Mouse (Mus musculus) urinary bladder, postnatal 25 days (tissue): ENCODE results near the gene Pten.
"Not testable (repeated sequence)": the region's sequence is repeated elsewhere in the genome, so short reads cannot be mapped to it uniquely, and the experiment has no call there.

Experiments used
- DNase-seq: peaks from one replicate; pipeline ENCODE4 v3.0.0; 2022; ENCODE audit warnings: low spot score

Gene Pten

GRCm38 (mm10) chr19:32809117-32809516 lies 51.8 kb downstream of the Pten start:
- no peak for DNase-seq

DNA sequence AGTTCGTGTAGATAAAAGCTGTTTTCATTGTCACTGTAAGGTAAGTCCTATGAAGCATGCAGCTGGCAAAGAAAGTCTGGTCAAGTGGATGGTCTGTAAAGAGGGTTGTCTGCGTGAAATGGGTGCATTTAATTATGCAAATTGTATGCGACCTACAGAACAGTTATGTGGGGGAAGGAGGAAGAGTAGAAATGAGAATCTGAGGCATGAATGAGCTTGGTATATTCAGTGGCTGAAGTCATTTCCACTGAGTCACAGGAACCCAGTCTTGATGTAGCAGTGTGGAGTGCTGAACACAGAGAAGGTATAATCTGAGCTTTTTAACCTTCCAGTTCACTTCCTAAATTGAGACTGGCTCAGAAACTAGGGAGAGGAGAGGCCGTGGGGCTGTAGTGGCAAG lies 61.5 kb downstream of the Pten start:
- DNase-seq, result no peak

GRCm38 (mm10) chr19:32822959-32823358 lies 65.7 kb downstream of the Pten start:
- DNase-seq, result not testable (repeated sequence)

DNA sequence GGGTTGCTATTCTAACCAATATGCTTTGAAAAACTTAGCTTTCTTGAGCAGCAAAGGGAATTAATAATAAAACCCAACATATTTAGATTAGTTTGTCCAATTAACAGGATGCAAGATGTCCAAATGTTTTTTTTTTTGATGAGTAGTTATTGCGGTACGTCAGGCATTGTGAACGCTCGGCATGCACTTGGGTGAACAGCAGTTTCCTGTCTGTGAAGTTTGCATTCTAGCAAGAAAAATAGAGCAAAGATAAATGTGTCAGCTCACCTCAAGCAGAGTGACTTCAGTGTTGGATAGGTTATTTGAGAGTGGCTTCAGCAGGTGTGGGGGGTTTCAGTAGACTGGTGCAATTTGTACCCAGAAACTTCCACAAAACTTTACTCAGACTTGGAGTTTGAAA lies 69.3 kb downstream of the Pten start:
- no peak for DNase-seq

DNA sequence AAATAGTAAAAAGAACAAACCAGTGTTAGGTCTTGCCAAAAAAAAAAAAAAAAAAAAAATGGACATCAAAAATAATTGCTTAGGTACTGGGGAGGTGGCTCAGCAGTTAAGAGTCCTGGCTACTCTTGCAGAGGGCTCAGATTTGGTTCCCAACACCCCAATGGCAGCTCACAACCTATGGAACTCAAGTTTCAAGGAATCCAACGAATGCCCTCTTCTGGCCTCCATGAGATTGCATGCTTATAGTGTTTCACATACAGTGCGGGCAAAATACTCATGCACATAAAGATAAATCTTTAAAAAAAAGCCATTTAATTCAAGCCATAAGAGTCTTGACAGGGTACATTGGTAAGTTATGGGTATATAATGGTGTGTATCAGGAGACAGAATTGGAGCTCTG lies 72.6 kb downstream of the Pten start:
- DNase-seq, result no peak

GRCm38 (mm10) chr19:32831286-32831685 lies 74.0 kb downstream of the Pten start:
- DNase-seq, result no peak

GRCm38 (mm10) chr19:32840491-32840890 lies 83.2 kb downstream of the Pten start:
- DNase-seq, result no peak

- no peak for DNase-seq
Observed at GRCm38 (mm10) chr19:32844486-32844885, 87.2 kb downstream of the Pten start.

- no peak for DNase-seq
Observed at GRCm38 (mm10) chr19:32848041-32848440, 90.7 kb downstream of the Pten start.

- no peak for DNase-seq
Observed at GRCm38 (mm10) chr19:32852306-32852705, 95.0 kb downstream of the Pten start.

- no peak for DNase-seq
Observed at GRCm38 (mm10) chr19:32861675-32862575, 104.6 kb downstream of the Pten start.

- DNase-seq, result no peak
Observed at GRCm38 (mm10) chr19:32866765-32867164, 109.5 kb downstream of the Pten start.

- DNase-seq, result no peak
Observed at GRCm38 (mm10) chr19:32867181-32867897, 110.0 kb downstream of the Pten start.

- DNase-seq, result no peak
Observed at GRCm38 (mm10) chr19:32868560-32868959, 111.3 kb downstream of the Pten start.

DNA sequence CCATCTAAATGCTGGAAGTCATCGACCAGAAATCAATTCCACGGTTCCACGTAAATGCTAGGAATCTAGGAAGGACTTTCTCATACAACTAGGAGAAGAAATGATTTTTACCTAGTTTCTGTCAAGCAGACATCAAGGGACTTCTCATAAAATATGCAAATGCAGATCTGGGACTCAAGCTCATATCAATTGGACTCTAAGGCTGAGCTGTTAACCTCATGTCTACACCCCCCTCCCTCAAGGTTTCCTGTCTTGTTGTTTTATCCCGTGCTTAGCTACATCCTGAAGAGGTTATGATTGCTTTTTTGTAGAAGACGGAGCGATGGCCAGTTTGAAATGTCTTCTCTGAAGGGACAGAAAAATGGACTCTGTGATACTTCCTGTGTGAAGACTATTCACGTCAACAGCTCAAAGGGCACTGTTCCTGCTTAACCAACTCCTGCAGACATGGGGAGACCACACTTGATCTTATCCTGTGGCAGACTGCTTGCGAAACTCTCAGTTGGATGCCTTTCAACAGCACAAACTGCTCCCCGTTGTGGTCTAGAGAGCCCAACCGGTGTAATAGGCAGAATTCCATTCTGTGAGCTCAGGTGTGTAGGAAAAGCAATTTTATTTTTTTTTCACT lies 111.9 kb downstream of the Pten start:
- DNase-seq, result peak; percentile 5

DNA sequence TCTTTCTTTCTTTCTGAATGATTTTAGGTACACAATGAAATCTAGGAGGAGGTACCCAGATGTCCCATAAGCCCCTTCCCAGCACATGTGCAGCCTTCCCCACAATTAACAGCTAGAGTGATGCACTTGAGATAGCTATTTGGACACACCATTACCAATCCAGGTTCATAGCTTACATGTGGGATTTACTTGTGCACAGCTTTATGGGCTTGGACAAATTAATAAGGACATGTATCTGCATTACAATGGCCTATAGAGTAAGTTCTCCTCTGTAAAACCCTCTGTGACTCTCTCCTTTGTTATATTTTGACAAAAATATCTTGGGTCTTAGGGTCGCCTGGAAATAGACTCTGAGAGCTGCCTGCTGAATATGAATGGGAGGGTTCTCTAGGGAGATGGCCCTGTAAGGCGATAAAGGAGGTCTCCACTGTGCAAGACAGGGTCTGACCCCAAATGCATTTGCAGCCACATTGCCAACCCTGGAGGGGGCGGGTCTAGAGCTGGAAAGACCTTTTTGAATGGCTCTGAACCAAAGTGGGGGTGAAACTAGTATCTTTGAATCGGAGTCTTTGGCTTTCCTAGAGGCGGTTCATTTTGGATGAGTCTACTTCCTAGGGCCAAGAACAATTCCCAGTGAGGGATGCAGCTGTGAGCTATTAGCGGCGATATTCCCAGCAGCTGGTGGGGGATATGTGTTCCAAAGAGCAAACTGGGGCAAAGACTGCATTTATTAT lies 116.8 kb downstream of the Pten start:
- DNase-seq, result no peak
